Mouse (Mus musculus) embryonic facial prominence, embryonic 14.5 days (tissue): ENCODE data around the gene Deup1. TPM values are rescaled to one million over a fixed set of nuclear protein-coding genes. Genes with fewer than 3 reads are reported as not detected.
"Not testable (repeated sequence)": the region's sequence is repeated elsewhere in the genome, so short reads cannot be mapped to it uniquely, and the experiment has no call there.

Source experiments
- ATAC-seq: fragments of 200-750 bp; cut with Nextera tagmentation; 2 replicates; pipeline ENCODE4 v1.8.0; 2017; ENCODE audit warnings: low read depth, moderate number of reproducible peaks, moderate TSS enrichment
- DNase-seq: peaks from one replicate; pipeline ENCODE4 v3.0.0-alpha.2; 2015; ENCODE audit warnings: low spot score
- H3K27ac ChIP-seq: fragments of 300-500 bp; sonication (generic); replicated peaks from 2 replicates; pipeline ENCODE4 v1.5.1; 2014; ENCODE audit warnings: low read depth, mild to moderate bottlenecking, low read length, moderate library complexity
- H3K27me3 ChIP-seq: fragments of 300-500 bp; sonication (generic); replicated peaks from 2 replicates; pipeline ENCODE4 v1.6.1; 2014; ENCODE audit warnings: low read length; ENCODE audit not compliant: control insufficient read depth, insufficient read depth
- H3K36me3 ChIP-seq: fragments of 300-500 bp; sonication (generic); 2 replicates; pipeline ENCODE4 v1.6.1; 2014; ENCODE audit warnings: low read length, mixed read lengths; ENCODE audit not compliant: control insufficient read depth, insufficient read depth
- H3K4me1 ChIP-seq: fragments of 300-500 bp; sonication (generic); 2 replicates; pipeline ENCODE4 v1.6.1; 2014; ENCODE audit warnings: antibody characterized with exemption, low read length; ENCODE audit not compliant: control insufficient read depth, insufficient read depth
- H3K4me2 ChIP-seq: fragments of 300-500 bp; sonication (generic); 2 replicates; pipeline ENCODE4 v1.6.1; 2014; ENCODE audit warnings: low read depth, mild to moderate bottlenecking, low read length, moderate library complexity, mixed read lengths
- H3K4me3 ChIP-seq: fragments of 300-500 bp; sonication (generic); 2 replicates; pipeline ENCODE4 v1.5.1; 2014; ENCODE audit warnings: low read depth, mild to moderate bottlenecking, low read length
- H3K9ac ChIP-seq: fragments of 300-500 bp; sonication (generic); 2 replicates; pipeline ENCODE4 v1.6.1; 2014; ENCODE audit warnings: low read depth, mild to moderate bottlenecking, low read length, moderate library complexity, mixed read lengths
- H3K9me3 ChIP-seq: fragments of 300-500 bp; sonication (generic); 2 replicates; pipeline ENCODE4 v1.6.1; 2016; ENCODE audit warnings: low read length; ENCODE audit not compliant: control insufficient read depth
- WGBS: fragments of 180-500 bp; shearing (Covaris S2); extraction: QIAGEN DNeasy Blood & Tissue Kit; methylation state at CpG from one replicate; pipeline ENCODE4 v1.1.7; 2014; 5-methylcytosine and 5-hydroxymethylcytosine counted together
- polyA plus RNA-seq: library from polyadenylated mRNA; unstranded; fragments of >200 nt; fragmentation: Nextera tagmentation; extraction: Ambion mirVana; gene quantifications from 2 replicates; pipeline ENCODE4 v1.2.1, GENCODE M21; 2014

Gene Deup1
- polyA plus RNA-seq, 1 experiment from 2014 or later: 14.9 TPM

GRCm38 (mm10) chr9:15551073-15551472 lies 76.7 kb downstream of the Deup1 start:
- not testable (repeated sequence) for H3K4me1 ChIP-seq, H3K4me2 ChIP-seq, ATAC-seq, DNase-seq, H3K9ac ChIP-seq, H3K4me3 ChIP-seq, H3K27me3 ChIP-seq, H3K27ac ChIP-seq, H3K9me3 ChIP-seq, H3K36me3 ChIP-seq
- WGBS: 84% methylated on average over 6 of the region's 6 CpGs

GRCm38 (mm10) chr9:15550461-15550961 lies 77.2 kb downstream of the Deup1 start:
- Histone ChIP-seq H3K27ac (no peak overlapping the region), H3K4me3 (no peak overlapping the region), H3K4me1 (0 out of 2 replicates have a peak, but pooled peaks cover 3% of the 10 kb centered on the region), H3K27me3 (no peaks in the 10 kb centered on the region), H3K36me3 (no peaks in the 10 kb centered on the region), H3K9ac (no peak overlapping the region), H3K9me3 (no peaks in the 10 kb centered on the region), H3K4me2 (no peak overlapping the region)
- DNase-seq: no peak
- no peak for ATAC-seq
- 69% methylated on average over 4 of the region's 4 CpGs for WGBS

DNA sequence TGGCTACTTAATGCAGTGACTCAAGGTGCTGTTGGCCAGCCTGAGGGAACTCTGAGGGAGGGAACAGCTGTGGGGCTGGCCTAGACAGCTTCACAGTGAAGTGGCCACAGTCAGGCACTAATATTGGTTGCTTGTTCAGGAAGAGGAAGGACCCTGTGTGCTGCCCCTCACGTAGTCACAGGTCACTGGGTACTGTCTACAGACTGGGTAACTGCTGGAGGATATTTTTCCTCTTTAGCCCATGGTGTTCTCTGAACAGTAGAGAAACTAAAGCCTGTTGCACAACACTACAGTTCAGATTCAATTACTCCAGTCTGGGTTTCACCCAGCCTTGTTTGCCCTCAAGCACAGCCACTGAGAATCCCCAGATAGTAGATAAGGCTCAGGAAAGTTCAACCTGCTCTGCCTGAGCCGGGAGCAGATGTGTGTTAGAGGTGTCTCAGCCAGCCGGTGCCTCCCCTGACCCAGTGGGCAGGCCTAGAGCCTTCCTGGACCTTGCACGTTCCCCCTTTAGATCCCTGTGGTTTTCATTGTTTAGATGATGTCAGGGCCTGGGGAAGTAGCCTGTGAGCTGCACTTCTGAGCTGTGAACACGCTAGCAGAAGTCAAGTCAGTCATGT lies 85.9 kb downstream of the Deup1 start:
- ATAC-seq: no peak; the same call in 1 of the 2 replicates
- H3K4me3 ChIP-seq: no peak overlapping the region
- no peak for DNase-seq
- no peaks in the 10 kb centered on the region for H3K27me3 ChIP-seq
- no peak overlapping the region for H3K9ac ChIP-seq
- H3K9me3 ChIP-seq: no peaks in the 10 kb centered on the region
- 61% methylated on average over 5 of the region's 5 CpGs for WGBS
- no peak overlapping the region for H3K4me2 ChIP-seq
- H3K4me1 ChIP-seq: 0 out of 2 replicates have a peak, but pooled peaks cover 6% of the 10 kb centered on the region
- no peaks in the 10 kb centered on the region for H3K36me3 ChIP-seq
- H3K27ac ChIP-seq: no peak overlapping the region

GRCm38 (mm10) chr9:15538979-15539533 lies 88.7 kb downstream of the Deup1 start:
- peak; percentile 39 for DNase-seq
- no peaks in the 10 kb centered on the region for H3K9me3 ChIP-seq
- no peak overlapping the region for H3K27ac ChIP-seq
- ATAC-seq: peak; percentile 6; the same call in 1 of the 2 replicates
- H3K4me2 ChIP-seq: no peak overlapping the region
- WGBS: 84% methylated on average over 8 of the region's 8 CpGs
- no peak overlapping the region for H3K9ac ChIP-seq
- H3K4me1 ChIP-seq: peaks cover 18% of the 10 kb centered on the region
- H3K4me3 ChIP-seq: no peak overlapping the region
- no peaks in the 10 kb centered on the region for H3K27me3 ChIP-seq
- H3K36me3 ChIP-seq: no peaks in the 10 kb centered on the region

DNA sequence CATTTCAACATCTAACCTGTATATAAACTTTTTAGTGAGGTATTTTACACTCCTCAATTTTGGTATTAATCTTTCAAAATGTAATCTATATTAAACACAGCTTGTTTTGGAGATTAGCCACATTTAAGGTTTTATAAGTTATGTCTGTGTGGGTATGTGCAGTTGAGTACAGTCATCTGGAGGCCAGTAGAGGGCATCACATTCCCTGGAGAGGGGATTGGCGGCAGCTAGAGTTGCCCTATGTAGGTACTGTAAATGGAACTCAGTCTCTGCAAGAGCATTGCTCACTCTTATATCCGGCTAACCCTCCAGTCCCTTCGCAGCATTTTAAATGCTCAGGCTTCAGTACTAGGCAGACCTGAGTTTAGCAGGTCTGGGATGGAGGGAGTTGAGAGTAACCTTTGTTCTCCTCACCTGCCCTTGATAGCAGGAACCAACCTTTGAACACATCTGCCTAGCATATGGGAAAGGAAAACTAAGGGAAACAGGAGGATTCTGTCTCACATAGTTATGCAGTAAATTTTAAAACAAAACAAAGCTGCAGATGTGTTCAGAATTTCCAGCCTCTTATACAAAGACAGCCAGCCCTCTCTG lies 90.2 kb downstream of the Deup1 start:
- no peak overlapping the region for H3K27ac ChIP-seq
- H3K4me3 ChIP-seq: no peak overlapping the region
- no peaks in the 10 kb centered on the region for H3K9me3 ChIP-seq
- H3K36me3 ChIP-seq: no peaks in the 10 kb centered on the region
- no peaks in the 10 kb centered on the region for H3K27me3 ChIP-seq
- no peak overlapping the region for H3K9ac ChIP-seq
- ATAC-seq (no peak), DNase-seq (no peak)
- H3K4me1 ChIP-seq: peaks cover 23% of the 10 kb centered on the region
- no peak overlapping the region for H3K4me2 ChIP-seq
- WGBS: 81% methylated on average over 3 of the region's 3 CpGs

- ATAC-seq (no peak), DNase-seq (no peak)
- Histone ChIP-seq H3K27me3 (no peaks in the 10 kb centered on the region), H3K4me3 (no peak overlapping the region), H3K4me1 (peaks cover 23% of the 10 kb centered on the region), H3K4me2 (no peak overlapping the region), H3K9me3 (no peaks in the 10 kb centered on the region), H3K27ac (no peak overlapping the region), H3K9ac (no peak overlapping the region), H3K36me3 (no peaks in the 10 kb centered on the region)
- WGBS: 91% methylated on average over 5 of the region's 5 CpGs
These were observed 90.8 kb downstream of the Deup1 start for GRCm38 (mm10) chr9:15536861-15537426.

DNA sequence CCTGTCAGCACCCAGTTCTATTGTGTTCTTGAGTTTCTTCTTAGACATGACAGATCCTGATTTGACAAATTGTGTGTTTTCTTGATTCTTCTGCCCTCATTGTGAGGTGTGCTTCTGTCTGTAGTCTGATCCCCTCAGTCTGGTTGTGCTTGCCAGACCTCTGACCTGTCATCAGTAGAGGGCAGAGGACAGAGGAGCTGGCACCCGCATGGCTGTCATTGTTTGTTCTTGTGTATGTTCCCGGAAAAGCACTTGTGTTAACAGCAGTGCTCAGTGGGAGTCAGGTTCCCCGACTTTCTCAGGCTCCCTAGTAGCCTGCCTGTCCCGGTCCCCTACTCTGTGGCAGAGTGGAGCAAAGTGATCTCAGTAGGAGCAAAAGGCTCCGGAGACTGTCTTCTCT lies 92.3 kb downstream of the Deup1 start:
- Histone ChIP-seq H3K4me1 (peaks cover 23% of the 10 kb centered on the region), H3K9ac (no peak overlapping the region), H3K4me2 (no peak overlapping the region), H3K9me3 (no peaks in the 10 kb centered on the region), H3K27me3 (no peaks in the 10 kb centered on the region), H3K27ac (no peak overlapping the region), H3K4me3 (no peak overlapping the region), H3K36me3 (no peaks in the 10 kb centered on the region)
- ATAC-seq: no peak
- no peak for DNase-seq
- WGBS: 29% methylated on average over 5 of the region's 5 CpGs

DNA sequence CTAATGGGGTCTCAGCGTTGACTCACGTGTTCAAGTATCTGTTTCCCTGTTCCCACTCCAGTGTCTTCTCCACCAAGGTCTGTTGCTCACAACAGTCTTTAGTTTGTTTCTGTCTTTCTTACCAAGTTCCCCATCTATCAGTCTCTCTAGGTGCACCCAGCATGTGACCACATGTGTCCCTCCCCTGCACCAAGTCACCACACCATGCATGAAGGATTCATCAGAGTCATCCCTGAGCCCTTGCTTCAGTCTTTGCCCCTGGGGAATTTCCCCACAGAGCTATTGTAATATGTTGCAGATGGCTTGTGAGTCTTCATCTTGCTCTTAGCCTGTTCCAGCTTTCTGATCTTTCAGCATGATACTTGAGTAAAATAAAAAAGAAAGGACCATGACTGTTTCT lies 93.6 kb downstream of the Deup1 start:
- H3K4me2 ChIP-seq: no peak overlapping the region
- no peak overlapping the region for H3K4me3 ChIP-seq
- 72% methylated on average over 2 of the region's 2 CpGs for WGBS
- peaks cover 25% of the 10 kb centered on the region for H3K4me1 ChIP-seq
- no peak overlapping the region for H3K9ac ChIP-seq
- no peaks in the 10 kb centered on the region for H3K27me3 ChIP-seq
- no peaks in the 10 kb centered on the region for H3K9me3 ChIP-seq
- no peak for ATAC-seq
- H3K36me3 ChIP-seq: no peaks in the 10 kb centered on the region
- H3K27ac ChIP-seq: no peak overlapping the region
- no peak for DNase-seq
